Mouse (Mus musculus) thymus, adult 2 months (tissue): ENCODE results near the gene Dact1.

Experiments used
- CTCF ChIP-seq: fragments of 200-500 bp; IDR thresholded peaks from 2 replicates; pipeline ENCODE4 v1.5.1; 2012; ENCODE audit warnings: mild to moderate bottlenecking, control low read depth, low read length, moderate library complexity, borderline replicate concordance; ENCODE audit not compliant: control insufficient read depth, poor library complexity, insufficient read depth; ENCODE audit errors: extremely low read depth
- POLR2A ChIP-seq: fragments of 200-500 bp; IDR thresholded peaks from 2 replicates; pipeline ENCODE4 v1.6.1; 2012; ENCODE audit warnings: mild to moderate bottlenecking, low read length, control low read depth, moderate library complexity; ENCODE audit not compliant: control insufficient read depth, poor library complexity, insufficient read depth; ENCODE audit errors: extremely low read depth

DNA sequence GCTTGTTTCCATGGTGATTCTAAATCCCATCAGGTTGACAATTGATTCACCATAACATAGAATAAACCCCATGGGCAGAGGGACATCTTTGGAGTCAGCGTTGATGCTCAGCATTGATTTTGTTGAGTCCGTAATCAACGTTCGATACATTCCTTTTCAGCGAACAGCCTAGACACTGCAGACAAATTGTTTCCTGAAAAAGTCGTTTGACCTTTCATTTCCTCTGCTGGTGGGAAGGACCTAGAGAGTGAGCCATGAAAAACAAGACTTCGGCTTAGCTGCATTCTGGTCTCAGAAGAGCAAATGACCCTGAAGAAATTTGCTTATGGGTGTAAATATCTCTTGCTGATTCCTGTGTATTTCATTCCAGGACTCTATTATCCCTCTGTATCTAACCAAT, 55.5 kb downstream of the Dact1 start:
- no peak for TF ChIP-seq POLR2A
- TF ChIP-seq CTCF, result no peak
